ENCODE assay signal across 8 mouse cellular contexts in the genomic region with DNA sequence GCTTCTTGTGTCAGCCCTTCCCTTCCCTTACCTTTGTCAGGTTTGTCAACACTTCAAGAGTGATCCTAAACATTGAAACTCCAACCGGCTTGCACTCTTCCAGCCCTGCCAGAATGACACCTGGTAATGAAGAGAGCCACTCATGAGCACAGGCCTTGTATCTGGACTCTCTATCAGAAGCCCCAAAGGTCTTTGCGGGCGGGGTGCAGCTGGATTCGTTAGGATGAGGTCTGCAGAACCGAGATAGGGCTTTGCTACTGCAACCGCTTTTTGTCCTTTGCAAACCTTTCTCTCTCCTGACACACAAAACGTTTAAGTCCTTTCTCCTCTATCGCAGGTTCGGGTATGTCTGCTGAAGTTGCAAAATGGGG. TPM values are rescaled to one million over a fixed set of nuclear protein-coding genes. Genes with fewer than 3 reads are reported as not detected.
A peak's percentile ranks its signal among the peaks of the same experiment; 100 is the strongest.
DNase-seq lines count a peak whose midpoint lies in the region; ATAC-seq and TF ChIP-seq lines count a peak whose summit lies in the region.

A gene (minus strand): TSS at position 131 of the 371 bp plus-strand sequence.

- no peaks in the 10 kb centered on the region for H3K9me3 ChIP-seq in kidney, embryonic 16.5 days (ENCODE audit: low read length)
- no peaks in the 10 kb centered on the region for H3K9me3 ChIP-seq in intestine, embryonic 16.5 days (ENCODE audit: control insufficient read depth, low read length)
- no peaks in the 10 kb centered on the region for H3K9me3 ChIP-seq in midbrain, embryonic 14.5 days (ENCODE audit: control insufficient read depth, low read length)

- TF ChIP-seq POLR2A in bone marrow macrophage, adult 2 months (IDR thresholded peaks at IDR 0.05; ENCODE audit: borderline replicate concordance, low read depth, low read length), result no peak

- peak within 1 kb of the TSS; percentile 75 for H3K9ac ChIP-seq in kidney, embryonic 16.5 days (replicated peaks; ENCODE audit: low read length)
- peak within 1 kb of the TSS; percentile 63 for H3K9ac ChIP-seq in intestine, embryonic 16.5 days (ENCODE audit: low read depth, low read length)
- H3K9ac ChIP-seq in midbrain, embryonic 14.5 days (replicated peaks; ENCODE audit: low read length), result peak within 1 kb of the TSS; percentile 57

- H3K27me3 ChIP-seq in kidney, embryonic 16.5 days (ENCODE audit: insufficient read depth, low read length), result 0 out of 2 replicates have a peak, but pooled peaks cover 10% of the 10 kb centered on the region
- no peaks in the 10 kb centered on the region for H3K27me3 ChIP-seq in intestine, embryonic 16.5 days (replicated peaks; ENCODE audit: control insufficient read depth, insufficient read depth, low read length)
- peaks cover 10% of the 10 kb centered on the region; the same call in 1 of the 2 replicates for H3K27me3 ChIP-seq in midbrain, embryonic 14.5 days (ENCODE audit: control insufficient read depth, insufficient read depth, low read length)

- no peak for TF ChIP-seq CTCF in bone marrow macrophage, adult 2 months (IDR thresholded peaks at IDR 0.05; ENCODE audit: low read depth, low read length)
- no peak for TF ChIP-seq CTCF in gastrocnemius, adult 2 months (IDR thresholded peaks at IDR 0.05)

- no peaks in the 10 kb centered on the region for H3K36me3 ChIP-seq in kidney, embryonic 16.5 days (ENCODE audit: insufficient read depth, low read length)
- no peaks in the 10 kb centered on the region for H3K36me3 ChIP-seq in intestine, embryonic 16.5 days (ENCODE audit: control insufficient read depth, insufficient read depth, low read length)
- H3K36me3 ChIP-seq in midbrain, embryonic 14.5 days (ENCODE audit: control insufficient read depth, insufficient read depth, low read length), result no peaks in the 10 kb centered on the region

- 35% methylated on average over 9 of the region's 9 CpGs for WGBS in kidney, embryonic 16.5 days
- WGBS in intestine, embryonic 16.5 days, result 31% methylated on average over 9 of the region's 9 CpGs
- WGBS in midbrain, embryonic 14.5 days, result 23% methylated on average over 9 of the region's 9 CpGs

- DNase-seq in kidney, postnatal 36 days, result no peak
- no peak for DNase-seq in gastrocnemius, adult 2 months
- DNase-seq in midbrain, embryonic 14.5 days, result peak; percentile 8
- no peak for DNase-seq in urinary bladder, adult 18-20 months (ENCODE audit: low spot score in 2 of 2)
- no peak for DNase-seq in frontal cortex, postnatal 36 days (ENCODE audit: low spot score in 2 of 2)

- peak within 1 kb of the TSS; percentile 74 for H3K4me3 ChIP-seq in kidney, embryonic 16.5 days (ENCODE audit: low read length)
- H3K4me3 ChIP-seq in bone marrow macrophage, adult 2 months (ENCODE audit: insufficient read depth, low read length), result peak within 1 kb of the TSS; percentile 92
- peak within 1 kb of the TSS; percentile 88 for H3K4me3 ChIP-seq in gastrocnemius, adult 2 months
- H3K4me3 ChIP-seq in intestine, embryonic 16.5 days (ENCODE audit: low read length), result peak within 1 kb of the TSS; percentile 62
- peak within 1 kb of the TSS; percentile 54 for H3K4me3 ChIP-seq in midbrain, embryonic 14.5 days (replicated peaks; ENCODE audit: low read depth, low read length)

- intact Hi-C loops in gastrocnemius, adult 2 months (cut with DNase I), result loop anchor here (5.0 to 10.0 kb wide), 2 partner anchors 62 to 99 kb away; no protein-coding TSS in a partner anchor

- peak within 1 kb of the TSS; percentile 85 for H3K4me2 ChIP-seq in kidney, embryonic 16.5 days (replicated peaks; ENCODE audit: low read depth, low read length)
- H3K4me2 ChIP-seq in intestine, embryonic 16.5 days (ENCODE audit: low read depth, low read length), result peak within 1 kb of the TSS; percentile 96
- peak within 1 kb of the TSS; percentile 72 for H3K4me2 ChIP-seq in midbrain, embryonic 14.5 days (ENCODE audit: low read length)

- peak; percentile 12; the same call in 1 of the 2 replicates for ATAC-seq in kidney, embryonic 16.5 days (ENCODE audit: low FRiP score, low TSS enrichment)
- peak; percentile 41 for ATAC-seq in intestine, embryonic 16.5 days
- ATAC-seq in midbrain, embryonic 14.5 days (ENCODE audit: low FRiP score, low TSS enrichment), result no peak

- H3K4me1 ChIP-seq in kidney, embryonic 16.5 days (ENCODE audit: insufficient read depth, low read length), result peaks cover 8% of the 10 kb centered on the region; the same call in 1 of the 2 replicates
- peaks cover 6% of the 10 kb centered on the region for H3K4me1 ChIP-seq in bone marrow macrophage, adult 2 months (ENCODE audit: control insufficient read depth, insufficient read depth, low read length)
- peaks cover 8% of the 10 kb centered on the region for H3K4me1 ChIP-seq in intestine, embryonic 16.5 days (ENCODE audit: control insufficient read depth, insufficient read depth, low read length)
- H3K4me1 ChIP-seq in midbrain, embryonic 14.5 days (ENCODE audit: control insufficient read depth, insufficient read depth, low read length), result peaks cover 3% of the 10 kb centered on the region; the same call in 1 of the 2 replicates

- H3K27ac ChIP-seq in kidney, embryonic 16.5 days (ENCODE audit: low read length), result peak within 1 kb of the TSS; percentile 75
- no peak within 1 kb of the TSS for H3K27ac ChIP-seq in bone marrow macrophage, adult 2 months (ENCODE audit: insufficient read depth, low read depth, low read length)
- H3K27ac ChIP-seq in gastrocnemius, adult 2 months, result peak within 1 kb of the TSS; percentile 85
- peak within 1 kb of the TSS; percentile 85 for H3K27ac ChIP-seq in intestine, embryonic 16.5 days (ENCODE audit: low read length)
- no peak within 1 kb of the TSS for H3K27ac ChIP-seq in midbrain, embryonic 14.5 days (replicated peaks; ENCODE audit: low read depth, low read length)

RNA-seq across cellular contexts. Expression of the gene that starts here (rescaled TPM):
- polyA plus RNA-seq in kidney, embryonic 16.5 days (2015; fragmentation: Nextera tagmentation; extraction: Ambion mirVana), result 111 and 113 TPM in 2 replicates
- polyA plus RNA-seq in bone marrow macrophage, adult 2 months (2012; ENCODE audit: insufficient read depth, insufficient read length, missing spikeins), result 35.5 and 36.3 TPM in 2 replicates
- total RNA-seq in gastrocnemius, adult 2 months (2021), result 10 to 100 TPM; 21.3 to 26.3 TPM
- polyA plus RNA-seq in intestine, embryonic 16.5 days (2015; fragmentation: Nextera tagmentation; extraction: Ambion mirVana), result 205 and 228 TPM in 2 replicates
- polyA plus RNA-seq in midbrain, embryonic 14.5 days (2014; fragmentation: Nextera tagmentation; extraction: Ambion mirVana), result 20.8 and 37.1 TPM in 2 replicates

Comparison
In these comparisons a context has a peak if more than half of its experiments do, and no peak if none do; other contexts are left out.
1. H3K27ac ChIP-seq: peak in kidney, embryonic 16.5 days (single experiment), gastrocnemius, adult 2 months (single experiment) and intestine, embryonic 16.5 days (single experiment); none in bone marrow macrophage, adult 2 months (single experiment) and midbrain, embryonic 14.5 days (single experiment).
2. Peak in every context shown above with its lines, with median percentiles within 50 percentile points of each other: H3K4me2 ChIP-seq, H3K4me3 ChIP-seq and H3K9ac ChIP-seq.